Mouse (Mus musculus) neural tube, embryonic 13.5 days (tissue): ENCODE measurements around the gene Slc19a2. TPM values are rescaled to one million over a fixed set of nuclear protein-coding genes. Genes with fewer than 3 reads are reported as not detected.
"Not testable (repeated sequence)": the region's sequence is repeated elsewhere in the genome, so short reads cannot be mapped to it uniquely, and the experiment has no call there.

Source experiments
- ATAC-seq: fragments of 200-750 bp; cut with Nextera tagmentation; 2 replicates; pipeline ENCODE4 v1.8.0; 2017; ENCODE audit warnings: low read depth, mild to moderate bottlenecking, moderate TSS enrichment, moderate library complexity
- H3K27ac ChIP-seq: fragments of 300-500 bp; sonication (generic); replicated peaks from 2 replicates; pipeline ENCODE4 v1.5.1; 2015; ENCODE audit warnings: moderate library complexity, mild to moderate bottlenecking, inconsistent platforms
- H3K27me3 ChIP-seq: fragments of 300-500 bp; sonication (generic); 2 replicates; pipeline ENCODE4 v1.6.1; 2015; ENCODE audit warnings: mild to moderate bottlenecking, inconsistent platforms
- H3K36me3 ChIP-seq: fragments of 300-500 bp; sonication (generic); 2 replicates; pipeline ENCODE4 v1.6.1; 2015; ENCODE audit warnings: mild to moderate bottlenecking, inconsistent platforms
- H3K4me1 ChIP-seq: fragments of 300-500 bp; sonication (generic); replicated peaks from 2 replicates; pipeline ENCODE4 v1.6.1; 2015; ENCODE audit warnings: inconsistent platforms
- H3K4me2 ChIP-seq: fragments of 300-500 bp; sonication (generic); 2 replicates; pipeline ENCODE4 v1.6.1; 2015; ENCODE audit warnings: inconsistent platforms, mild to moderate bottlenecking, moderate library complexity
- H3K4me3 ChIP-seq: fragments of 300-500 bp; sonication (generic); 2 replicates; pipeline ENCODE4 v1.5.1; 2015; ENCODE audit warnings: mild to moderate bottlenecking, inconsistent platforms
- H3K9ac ChIP-seq: fragments of 300-500 bp; sonication (generic); 2 replicates; pipeline ENCODE4 v1.6.1; 2015; ENCODE audit warnings: moderate library complexity, mild to moderate bottlenecking, inconsistent platforms
- H3K9me3 ChIP-seq: fragments of 300-500 bp; sonication (generic); 2 replicates; pipeline ENCODE4 v1.6.1; 2016; ENCODE audit warnings: inconsistent platforms
- WGBS: fragments of 180-500 bp; shearing (Covaris S2); methylation state at CpG from one replicate; pipeline ENCODE4 v1.1.7; 2015; 5-methylcytosine and 5-hydroxymethylcytosine counted together
- polyA plus RNA-seq: library from polyadenylated mRNA; unstranded; fragments of >200 nt; fragmentation: Nextera tagmentation; extraction: Ambion mirVana; gene quantifications from 2 replicates; pipeline ENCODE4 v1.2.1, GENCODE M21; 2015

The Slc19a2 gene
- polyA plus RNA-seq, 1 experiment from 2014 or later, result 6.1 TPM

DNA sequence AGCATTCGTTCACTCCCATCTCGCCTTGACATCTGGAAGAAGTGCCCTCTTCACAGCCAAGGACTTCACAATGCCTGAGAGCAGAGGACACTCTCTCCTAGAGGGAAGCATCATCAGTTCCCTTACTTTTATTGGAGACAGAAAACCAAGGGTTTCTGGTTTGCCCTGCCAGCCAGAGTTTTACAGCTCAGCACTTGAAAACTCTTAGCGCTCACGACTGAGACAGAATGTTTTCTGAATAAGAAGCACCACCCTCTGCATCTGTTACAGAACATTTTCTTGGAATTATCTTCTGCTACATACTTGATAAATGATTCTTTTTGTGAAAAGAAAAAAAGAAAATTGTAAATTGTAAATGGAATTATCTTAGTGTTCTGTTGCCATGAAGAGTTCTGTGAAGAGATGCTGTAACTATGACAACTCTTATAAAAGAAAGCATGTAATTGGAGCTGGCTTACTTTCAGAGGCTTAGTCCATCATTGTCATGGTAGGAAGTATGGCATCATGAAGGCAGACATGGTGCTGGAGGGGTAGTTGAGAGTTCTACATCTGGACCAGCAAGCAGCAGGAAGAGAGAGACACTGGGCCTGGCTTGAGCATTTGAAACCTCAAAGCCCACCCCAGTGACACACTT lies 16.8 kb upstream of the Slc19a2 start:
- H3K4me2 ChIP-seq, H3K36me3 ChIP-seq, H3K4me3 ChIP-seq, H3K4me1 ChIP-seq, ATAC-seq, H3K9ac ChIP-seq, H3K27ac ChIP-seq, H3K9me3 ChIP-seq, H3K27me3 ChIP-seq: not testable (repeated sequence)
- WGBS, result 64% methylated on average over 2 of the region's 4 CpGs

DNA sequence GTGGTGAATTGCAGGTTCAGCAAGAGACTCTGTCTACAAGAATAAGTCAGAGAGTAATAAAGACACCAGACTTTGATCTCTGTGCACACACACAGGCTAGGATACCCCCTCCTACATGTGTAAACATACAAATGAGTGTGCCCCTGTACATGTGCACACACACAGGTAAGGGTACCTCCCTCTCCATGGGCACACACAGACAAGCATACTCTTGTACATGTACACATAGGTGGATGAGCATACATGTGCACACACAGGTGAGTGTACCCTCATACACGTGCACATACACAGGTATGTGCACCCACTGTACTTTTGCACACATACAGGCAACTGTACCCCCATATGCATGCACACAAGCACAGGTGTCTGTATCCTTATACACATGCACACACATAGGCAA lies 15.4 kb upstream of the Slc19a2 start:
- H3K4me1 ChIP-seq, result no peaks in the 10 kb centered on the region
- WGBS, result 71% methylated on average over 1 of the region's 1 CpGs
- no peaks in the 10 kb centered on the region for H3K36me3 ChIP-seq
- no peaks in the 10 kb centered on the region for H3K27me3 ChIP-seq
- no peak overlapping the region for H3K27ac ChIP-seq
- no peak overlapping the region for H3K4me2 ChIP-seq
- H3K9ac ChIP-seq, result no peak overlapping the region
- no peak for ATAC-seq
- no peaks in the 10 kb centered on the region for H3K9me3 ChIP-seq
- no peak overlapping the region for H3K4me3 ChIP-seq

DNA sequence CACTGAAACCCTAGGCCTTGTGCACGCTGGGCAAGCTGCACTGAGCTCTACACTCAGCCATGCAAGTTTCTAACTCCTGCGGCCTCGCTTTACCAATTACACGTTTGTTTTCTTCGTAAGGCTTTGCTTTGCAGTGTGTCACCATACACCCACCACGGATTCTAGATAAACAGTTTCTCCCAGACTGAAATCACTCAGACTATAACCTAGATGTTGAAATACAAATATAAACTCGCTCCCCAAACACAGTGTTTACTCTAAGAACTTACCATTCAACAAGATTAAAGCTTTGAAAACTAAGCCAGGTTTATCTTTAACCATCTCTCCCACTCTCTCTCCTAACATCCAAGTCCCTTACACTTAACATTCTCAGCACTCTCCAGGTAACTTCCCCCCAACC lies 13.8 kb upstream of the Slc19a2 start:
- no peaks in the 10 kb centered on the region for H3K9me3 ChIP-seq
- H3K9ac ChIP-seq, result no peak overlapping the region
- no peaks in the 10 kb centered on the region for H3K27me3 ChIP-seq
- no peak for ATAC-seq
- H3K4me2 ChIP-seq, result no peak overlapping the region
- H3K36me3 ChIP-seq, result no peaks in the 10 kb centered on the region
- no peak overlapping the region for H3K4me3 ChIP-seq
- no peak overlapping the region for H3K27ac ChIP-seq
- 73% methylated on average over 7 of the region's 7 CpGs for WGBS
- H3K4me1 ChIP-seq, result no peaks in the 10 kb centered on the region

DNA sequence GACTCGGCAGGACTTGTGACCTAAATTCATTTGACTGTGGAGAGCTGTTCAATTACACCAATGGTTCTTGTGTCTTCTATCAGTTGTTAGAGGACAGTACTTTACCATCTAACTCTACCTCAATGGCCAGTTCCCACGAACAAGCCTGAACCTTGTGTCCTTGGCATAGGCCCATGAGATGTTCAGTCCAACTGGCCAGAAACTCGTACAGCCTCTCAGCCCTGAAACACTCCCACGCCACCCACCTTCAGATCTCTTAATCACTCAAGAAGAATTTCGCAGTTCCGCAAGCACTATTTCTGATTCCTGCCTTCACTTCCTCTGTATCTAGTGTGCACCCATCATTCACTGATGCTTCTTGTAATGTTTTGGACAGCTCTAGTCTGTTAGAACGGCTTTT lies 12.8 kb upstream of the Slc19a2 start:
- Histone ChIP-seq H3K9me3 (no peaks in the 10 kb centered on the region), H3K27me3 (no peaks in the 10 kb centered on the region), H3K4me2 (no peak overlapping the region), H3K27ac (no peak overlapping the region), H3K36me3 (no peaks in the 10 kb centered on the region), H3K4me1 (no peaks in the 10 kb centered on the region), H3K9ac (no peak overlapping the region), H3K4me3 (no peak overlapping the region)
- 77% methylated on average over 7 of the region's 7 CpGs for WGBS
- ATAC-seq, result no peak

DNA sequence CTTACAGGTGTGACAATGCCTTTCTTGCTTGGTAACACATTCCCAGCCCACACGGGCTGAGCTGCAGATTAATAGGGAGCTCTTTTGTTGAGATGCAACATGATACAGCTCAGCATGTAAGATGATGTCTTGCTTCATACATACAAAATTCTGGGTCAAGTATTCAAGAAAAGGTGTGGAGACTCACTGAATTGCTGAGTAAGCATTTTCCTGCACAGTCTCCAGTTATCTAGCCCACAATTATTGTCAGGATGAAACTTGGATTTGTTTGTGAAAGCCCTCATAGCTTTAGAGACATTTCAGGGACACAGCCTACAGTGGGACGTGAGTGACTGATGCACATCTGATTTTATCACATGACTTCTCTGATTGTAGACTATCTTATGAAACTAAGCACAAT lies 7.4 kb upstream of the Slc19a2 start:
- H3K4me1 ChIP-seq, result no peaks in the 10 kb centered on the region
- 87% methylated on average over 2 of the region's 2 CpGs for WGBS
- H3K36me3 ChIP-seq, result no peaks in the 10 kb centered on the region
- no peak for ATAC-seq
- H3K9me3 ChIP-seq, result no peaks in the 10 kb centered on the region
- no peak overlapping the region for H3K4me2 ChIP-seq
- H3K9ac ChIP-seq, result no peak overlapping the region
- no peak overlapping the region for H3K4me3 ChIP-seq
- H3K27me3 ChIP-seq, result no peaks in the 10 kb centered on the region
- no peak overlapping the region for H3K27ac ChIP-seq

DNA sequence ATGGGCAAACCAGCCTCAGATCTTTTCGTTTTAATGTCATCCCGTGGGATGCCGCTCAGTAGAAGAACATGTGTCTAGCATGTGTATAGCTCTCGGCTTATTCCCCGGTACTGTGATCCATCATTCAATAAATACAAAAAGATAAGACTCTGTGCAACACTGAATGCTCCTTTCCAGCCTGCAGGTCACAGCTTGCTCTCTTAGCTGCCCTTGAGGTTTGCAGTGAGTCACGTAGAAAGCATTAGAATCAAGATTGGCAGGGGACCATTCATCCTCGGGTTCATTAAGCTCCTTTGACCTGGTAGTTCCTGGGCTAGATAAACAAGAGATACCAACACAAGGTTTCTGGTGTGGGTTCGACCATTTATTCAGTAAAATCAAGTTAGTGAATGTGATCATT lies 6.0 kb upstream of the Slc19a2 start:
- Histone ChIP-seq H3K9me3 (no peaks in the 10 kb centered on the region), H3K9ac (no peak overlapping the region), H3K4me1 (peaks cover 4% of the 10 kb centered on the region), H3K4me2 (no peak overlapping the region), H3K27me3 (no peaks in the 10 kb centered on the region), H3K4me3 (no peak overlapping the region), H3K27ac (no peak overlapping the region), H3K36me3 (no peaks in the 10 kb centered on the region)
- no peak for ATAC-seq
- WGBS, result 73% methylated on average over 8 of the region's 8 CpGs

DNA sequence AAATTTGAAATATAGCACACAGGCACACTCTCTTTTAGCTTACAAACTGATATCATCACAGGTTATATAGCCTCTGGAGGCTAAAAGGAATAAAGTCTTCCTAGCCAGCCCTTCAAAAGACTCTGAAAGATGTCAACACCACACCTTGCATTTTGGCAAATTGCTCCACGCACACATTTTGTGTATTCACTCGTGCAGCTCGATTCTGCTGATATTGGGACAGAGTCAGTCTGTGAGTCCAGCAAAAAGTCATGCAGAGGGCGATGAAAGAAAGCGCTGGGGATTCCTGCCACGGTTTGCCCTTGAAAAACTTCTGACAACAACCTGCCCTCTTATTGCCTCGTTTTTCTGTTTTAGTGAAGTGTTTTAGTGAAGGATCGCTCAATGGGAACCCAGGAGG lies 1.4 kb upstream of the Slc19a2 start:
- Histone ChIP-seq H3K4me3 (peak overlapping the region; percentile 70; the same call in 1 of the 2 replicates), H3K4me1 (peaks cover 26% of the 10 kb centered on the region), H3K27me3 (no peaks in the 10 kb centered on the region), H3K9ac (peak overlapping the region; percentile 71), H3K36me3 (no peaks in the 10 kb centered on the region), H3K4me2 (peak overlapping the region; percentile 81), H3K9me3 (no peaks in the 10 kb centered on the region), H3K27ac (no peak overlapping the region)
- no peak for ATAC-seq
- WGBS, result 26% methylated on average over 8 of the region's 8 CpGs

DNA sequence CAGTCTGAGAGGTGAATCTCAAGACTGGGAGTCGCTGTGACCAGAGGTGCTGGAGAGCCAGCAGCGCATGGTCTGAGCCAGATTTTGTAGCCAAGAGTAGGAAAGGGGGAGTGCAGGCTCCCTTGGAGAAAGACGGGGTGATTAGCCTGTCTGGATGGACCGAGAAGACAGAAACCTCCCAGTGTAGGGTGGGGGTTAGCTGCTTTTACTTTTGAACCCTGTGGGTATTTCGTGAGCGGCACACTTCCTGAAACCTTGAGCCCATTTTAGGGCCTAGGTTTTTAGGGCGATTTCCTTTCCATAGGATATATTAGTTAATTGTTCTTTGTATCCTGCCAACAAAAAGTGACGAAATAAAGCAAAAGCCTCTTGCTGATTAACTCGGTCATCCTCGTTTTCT lies 875 bp upstream of the Slc19a2 start:
- H3K9me3 ChIP-seq, result no peaks in the 10 kb centered on the region
- H3K9ac ChIP-seq, result peak overlapping the region; percentile 71
- H3K4me2 ChIP-seq, result peak overlapping the region; percentile 81
- no peaks in the 10 kb centered on the region for H3K36me3 ChIP-seq
- 0 out of 2 replicates have a peak overlapping the region, but pooled peaks have one; percentile 67 for H3K27ac ChIP-seq
- H3K4me3 ChIP-seq, result peak overlapping the region; percentile 70
- ATAC-seq, result no peak
- peaks cover 26% of the 10 kb centered on the region for H3K4me1 ChIP-seq
- WGBS, result 9% methylated on average over 10 of the region's 10 CpGs
- no peaks in the 10 kb centered on the region for H3K27me3 ChIP-seq

DNA sequence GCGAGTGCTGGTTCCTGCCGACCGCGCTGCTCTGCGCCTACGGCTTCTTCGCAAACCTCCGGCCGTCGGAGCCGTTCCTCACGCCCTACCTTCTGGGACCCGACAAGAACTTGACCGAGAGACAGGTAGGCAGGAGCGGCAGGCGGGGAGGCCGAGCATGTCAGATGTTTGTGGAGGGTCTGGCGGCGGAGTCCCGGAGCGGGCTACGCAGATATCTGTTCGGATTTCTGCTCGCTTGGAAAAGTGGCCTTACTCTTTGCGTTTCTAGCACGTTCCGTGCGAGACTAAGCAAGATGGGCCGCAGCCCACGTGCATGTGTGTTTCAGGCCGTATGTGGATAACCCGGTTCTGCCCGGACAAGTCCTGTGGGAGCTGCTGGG lies 476 bp downstream of the Slc19a2 start:
- under 1% methylated on average over 33 of the region's 33 CpGs for WGBS
- Histone ChIP-seq H3K4me1 (peaks cover 26% of the 10 kb centered on the region), H3K27me3 (no peaks in the 10 kb centered on the region), H3K9me3 (no peaks in the 10 kb centered on the region), H3K36me3 (no peaks in the 10 kb centered on the region), H3K4me2 (peak overlapping the region; percentile 81), H3K9ac (peak overlapping the region; percentile 74), H3K27ac (peak overlapping the region; percentile 71), H3K4me3 (peak overlapping the region; percentile 70)
- ATAC-seq, result no peak; the same call in 1 of the 2 replicates

DNA sequence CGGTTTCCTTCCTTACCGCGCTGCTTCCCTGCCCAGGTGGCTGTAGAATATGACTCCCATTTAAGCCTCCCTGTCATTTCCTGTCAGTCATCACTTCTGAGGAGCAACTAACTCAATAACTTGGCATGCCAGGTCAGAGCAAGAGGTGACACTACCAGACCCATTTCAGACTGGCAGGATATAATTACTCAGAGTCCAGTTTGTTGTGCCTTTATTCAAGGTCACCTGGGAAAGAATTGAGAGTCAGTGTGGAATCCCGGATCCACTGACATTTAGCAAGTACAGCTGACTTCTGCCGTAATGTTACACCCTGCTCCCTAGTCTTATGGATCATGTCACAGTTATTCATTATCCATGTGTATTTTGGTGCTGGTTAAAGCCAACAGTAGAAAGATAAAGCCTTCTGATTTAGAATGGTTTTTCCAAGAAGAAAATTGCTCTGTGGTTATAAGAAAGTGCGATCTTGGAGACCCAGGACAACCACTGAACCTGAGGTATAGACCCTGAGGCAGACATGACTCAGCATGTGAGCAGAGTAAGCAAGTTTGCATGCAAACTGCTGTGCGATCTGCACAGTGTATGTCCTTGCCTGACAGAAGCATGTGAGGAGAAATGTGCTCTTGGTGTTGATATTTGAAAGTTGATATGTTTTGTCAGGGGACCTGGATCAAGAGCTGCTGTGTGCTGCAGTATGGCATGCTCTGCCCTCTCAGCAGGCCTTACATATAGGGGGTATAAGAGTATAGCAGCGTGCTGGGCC lies 1.7 kb downstream of the Slc19a2 start:
- H3K4me3 ChIP-seq, result peak overlapping the region; percentile 70
- H3K36me3 ChIP-seq, result no peaks in the 10 kb centered on the region
- no peaks in the 10 kb centered on the region for H3K27me3 ChIP-seq
- 62% methylated on average over 8 of the region's 8 CpGs for WGBS
- H3K27ac ChIP-seq, result no peak overlapping the region
- peak overlapping the region; percentile 74; the same call in 1 of the 2 replicates for H3K9ac ChIP-seq
- ATAC-seq, result no peak
- H3K9me3 ChIP-seq, result no peaks in the 10 kb centered on the region
- H3K4me1 ChIP-seq, result peaks cover 26% of the 10 kb centered on the region
- H3K4me2 ChIP-seq, result peak overlapping the region; percentile 81

DNA sequence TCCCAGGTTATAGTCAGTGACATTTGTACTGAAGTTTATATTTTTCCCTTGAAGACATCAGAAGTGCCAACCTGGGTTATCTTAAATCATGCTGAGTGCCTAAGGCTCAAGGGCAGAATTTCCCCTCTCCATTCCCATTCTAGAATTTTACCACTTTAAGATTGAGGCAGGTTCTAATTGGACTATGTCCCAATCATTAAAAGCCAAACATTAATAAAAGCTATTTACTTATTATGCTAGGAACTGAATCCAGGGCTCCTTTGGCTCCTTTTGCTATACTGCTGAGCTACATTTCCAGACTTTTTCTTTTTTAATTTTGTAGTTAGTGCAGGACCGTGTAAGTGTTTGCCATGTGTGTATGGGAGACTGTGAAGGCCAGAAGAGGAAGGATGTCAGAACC lies 2.6 kb downstream of the Slc19a2 start:
- no peak overlapping the region for H3K4me2 ChIP-seq
- 90% methylated on average over 1 of the region's 1 CpGs for WGBS
- H3K36me3 ChIP-seq, result no peaks in the 10 kb centered on the region
- peaks cover 26% of the 10 kb centered on the region for H3K4me1 ChIP-seq
- ATAC-seq, result no peak
- H3K27me3 ChIP-seq, result no peaks in the 10 kb centered on the region
- no peak overlapping the region for H3K9ac ChIP-seq
- H3K27ac ChIP-seq, result no peak overlapping the region
- no peaks in the 10 kb centered on the region for H3K9me3 ChIP-seq
- no peak overlapping the region for H3K4me3 ChIP-seq

DNA sequence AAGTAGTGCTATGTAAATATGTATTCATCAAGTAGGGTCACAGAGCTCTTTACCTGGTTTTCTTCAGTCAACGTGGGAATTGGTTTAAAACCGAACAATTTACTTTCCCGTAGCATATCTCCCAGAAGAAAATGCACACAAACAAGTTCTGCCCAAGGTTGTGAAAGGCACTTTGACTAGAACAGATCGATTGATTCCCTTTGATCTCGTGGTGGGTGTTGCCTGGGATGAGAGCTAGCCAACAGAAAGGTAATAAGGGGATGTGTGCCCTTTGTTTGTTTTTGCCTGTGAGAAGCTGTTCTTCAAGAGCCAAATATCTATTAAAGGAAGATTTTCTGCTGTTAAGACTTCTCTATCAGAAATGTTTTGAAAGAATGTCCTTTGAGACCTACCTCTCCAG lies 3.7 kb downstream of the Slc19a2 start:
- Histone ChIP-seq H3K36me3 (peaks cover 9% of the 10 kb centered on the region), H3K27me3 (no peaks in the 10 kb centered on the region), H3K4me1 (peaks cover 25% of the 10 kb centered on the region), H3K27ac (no peak overlapping the region), H3K9ac (no peak overlapping the region), H3K9me3 (no peaks in the 10 kb centered on the region), H3K4me2 (no peak overlapping the region), H3K4me3 (no peak overlapping the region)
- no peak for ATAC-seq
- WGBS, result 66% methylated on average over 5 of the region's 5 CpGs

DNA sequence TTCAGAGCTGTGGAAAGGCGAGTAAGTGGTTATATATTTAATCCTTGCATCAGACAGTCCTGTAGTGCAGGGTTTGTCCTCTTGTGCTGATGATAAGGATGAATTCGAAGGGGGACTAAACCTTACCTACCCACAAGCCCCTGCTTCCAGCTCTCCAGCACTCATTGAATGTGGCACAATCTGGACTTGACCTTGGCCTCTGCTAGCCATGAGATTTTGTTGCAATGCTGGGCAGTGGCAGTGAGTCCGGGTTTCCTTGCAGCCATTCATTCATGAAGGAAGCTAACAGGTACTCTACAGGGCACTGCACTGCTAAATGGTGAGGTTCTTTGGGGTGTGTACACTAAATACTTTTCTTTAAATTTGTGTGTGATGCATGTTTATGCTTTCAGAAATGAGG lies 6.0 kb downstream of the Slc19a2 start:
- H3K27me3 ChIP-seq, result no peaks in the 10 kb centered on the region
- WGBS, result 78% methylated on average over 3 of the region's 3 CpGs
- peaks cover 12% of the 10 kb centered on the region for H3K4me1 ChIP-seq
- H3K9ac ChIP-seq, result no peak overlapping the region
- H3K9me3 ChIP-seq, result no peaks in the 10 kb centered on the region
- ATAC-seq, result no peak
- H3K4me2 ChIP-seq, result no peak overlapping the region
- H3K36me3 ChIP-seq, result peaks cover 9% of the 10 kb centered on the region
- H3K27ac ChIP-seq, result no peak overlapping the region
- H3K4me3 ChIP-seq, result no peak overlapping the region
